Mouse (Mus musculus): Measurements from ENCODE around the gene Acsl1.

Gene Acsl1

GRCm38 (mm10) chr8:46475404-46475803 is 4.6 kb downstream of the Acsl1 start:
- DNase-seq (ENCODE audit: low spot score), result no peak

- no peak for DNase-seq (ENCODE audit: low spot score)
These were observed 5.1 kb downstream of the Acsl1 start for GRCm38 (mm10) chr8:46475942-46476341.

GRCm38 (mm10) chr8:46477747-46478458 is 7.1 kb downstream of the Acsl1 start:
- no peak for DNase-seq (ENCODE audit: low spot score)

GRCm38 (mm10) chr8:46478783-46479182 is 7.9 kb downstream of the Acsl1 start:
- no peak for DNase-seq (ENCODE audit: low spot score)

GRCm38 (mm10) chr8:46479794-46480532 is 9.1 kb downstream of the Acsl1 start:
- DNase-seq (ENCODE audit: low spot score), result no peak

- DNase-seq (ENCODE audit: low spot score), result no peak
These were observed 9.7 kb downstream of the Acsl1 start for GRCm38 (mm10) chr8:46480533-46480900.

- DNase-seq (ENCODE audit: low spot score), result no peak
These were observed 11.9 kb downstream of the Acsl1 start for GRCm38 (mm10) chr8:46482771-46483170.

- DNase-seq (ENCODE audit: low spot score), result no peak
These were observed 12.4 kb downstream of the Acsl1 start for GRCm38 (mm10) chr8:46483247-46483646.

GRCm38 (mm10) chr8:46484077-46484476 is 13.2 kb downstream of the Acsl1 start:
- DNase-seq (ENCODE audit: low spot score), result no peak

GRCm38 (mm10) chr8:46484931-46485463 is 14.2 kb downstream of the Acsl1 start:
- no peak for DNase-seq (ENCODE audit: low spot score)

GRCm38 (mm10) chr8:46488085-46488561 is 17.3 kb downstream of the Acsl1 start:
- no peak for DNase-seq (ENCODE audit: low spot score)

GRCm38 (mm10) chr8:46489196-46489595 is 18.4 kb downstream of the Acsl1 start:
- no peak for DNase-seq (ENCODE audit: low spot score)

GRCm38 (mm10) chr8:46490250-46490649 is 19.4 kb downstream of the Acsl1 start:
- DNase-seq (ENCODE audit: low spot score), result no peak

- DNase-seq (ENCODE audit: low spot score), result no peak
These were observed 20.0 kb downstream of the Acsl1 start for GRCm38 (mm10) chr8:46490821-46491220.

- DNase-seq (ENCODE audit: low spot score), result no peak
These were observed 22.8 kb downstream of the Acsl1 start for GRCm38 (mm10) chr8:46493495-46494170.

- DNase-seq (ENCODE audit: low spot score), result no peak
These were observed 26.0 kb downstream of the Acsl1 start for GRCm38 (mm10) chr8:46496852-46497251.

GRCm38 (mm10) chr8:46497314-46498011 is 26.6 kb downstream of the Acsl1 start:
- no peak for DNase-seq (ENCODE audit: low spot score)

- DNase-seq (ENCODE audit: low spot score), result no peak
These were observed 28.7 kb downstream of the Acsl1 start for GRCm38 (mm10) chr8:46499376-46500061.

GRCm38 (mm10) chr8:46502333-46503071 is 31.7 kb downstream of the Acsl1 start:
- no peak for DNase-seq (ENCODE audit: low spot score)

GRCm38 (mm10) chr8:46503072-46503695 is 32.3 kb downstream of the Acsl1 start:
- no peak for DNase-seq (ENCODE audit: low spot score)

Data from ovary, adult 18-20 months (tissue).